9 mouse cellular contexts compared by ENCODE assay signal in the genomic region with DNA sequence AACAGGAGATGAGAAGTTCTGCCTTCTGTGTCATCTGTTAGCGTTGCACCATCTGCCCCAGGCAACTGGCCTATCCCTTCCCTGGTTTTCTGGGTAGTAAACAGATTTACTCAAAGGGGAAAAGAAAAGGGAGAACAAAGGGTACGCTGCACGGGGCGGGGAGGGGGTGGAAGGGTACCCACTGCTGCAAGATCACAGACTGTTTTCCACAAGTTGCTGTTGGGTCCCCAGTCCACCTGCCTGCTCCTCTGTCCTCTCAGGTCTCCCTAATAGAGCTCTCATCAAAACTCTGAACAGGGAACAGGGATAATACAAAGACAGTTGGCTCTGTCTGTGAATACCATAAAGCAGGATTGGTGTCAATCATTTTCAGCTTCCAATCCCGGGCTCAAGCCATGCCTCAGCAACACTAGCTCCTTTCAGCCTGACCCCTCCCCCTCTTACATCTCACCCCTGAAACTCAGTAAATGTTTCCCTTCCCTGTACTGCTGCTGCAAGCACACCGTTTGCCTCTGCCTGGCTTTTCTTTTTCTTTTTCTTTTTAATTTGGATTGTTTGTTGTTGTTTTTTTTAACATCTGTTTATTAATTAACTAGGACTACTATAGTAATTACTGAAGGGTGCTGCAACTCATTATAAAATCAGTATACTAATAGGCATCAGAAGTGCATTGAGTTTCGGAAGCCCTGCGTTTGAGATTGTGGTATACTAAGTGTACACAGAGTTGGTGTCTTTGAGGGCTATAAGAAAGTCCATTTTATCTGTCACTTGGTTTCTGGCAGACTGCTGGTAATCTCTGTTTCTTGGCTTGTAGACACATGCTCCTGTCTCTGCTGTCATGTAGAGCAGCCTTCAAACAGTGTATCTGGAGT.
DNase-seq lines count a peak whose midpoint lies in the region; ATAC-seq lines count a peak whose summit lies in the region.
"Had no signal": no experiment of that assay in that cellular context is flagged by ENCODE, and none has a peak within 500 bp of the region (broad histone marks: within the 10 kb centered on the region; RNA-seq: fewer than 3 reads in every experiment).

No protein-coding gene starts in this region.

- ATAC-seq in forebrain, embryonic 16.5 days = peak; percentile 91
- ATAC-seq in neural tube, embryonic 14.5 days (ENCODE audit: low read depth) = peak; percentile 80
- no peak for ATAC-seq in erythroblast, adult 5-6 weeks (replicated peaks; ENCODE audit: low FRiP score, poor library complexity, severe bottlenecking)

- peaks cover 13% of the 10 kb centered on the region for H3K4me1 ChIP-seq in forebrain, embryonic 16.5 days (replicated peaks; ENCODE audit: control insufficient read depth, insufficient read depth, low read length)
- H3K4me1 ChIP-seq in limb, embryonic 10.5 days = peaks cover 10% of the 10 kb centered on the region
- no peaks in the 10 kb centered on the region for H3K4me1 ChIP-seq in neural tube, embryonic 14.5 days (ENCODE audit: control insufficient read depth, insufficient read depth, low read length)

- no peaks in the 10 kb centered on the region for H3K9me3 ChIP-seq in forebrain, embryonic 16.5 days (ENCODE audit: control insufficient read depth, low read length)
- no peaks in the 10 kb centered on the region for H3K9me3 ChIP-seq in limb, embryonic 10.5 days (replicated peaks)
- no peaks in the 10 kb centered on the region for H3K9me3 ChIP-seq in neural tube, embryonic 14.5 days (ENCODE audit: control insufficient read depth, low read length)
- H3K9me3 ChIP-seq: heart, embryonic 13.5 days had no signal

- H3K36me3 ChIP-seq in forebrain, embryonic 16.5 days (ENCODE audit: control insufficient read depth, insufficient read depth) = no peaks in the 10 kb centered on the region
- no peaks in the 10 kb centered on the region for H3K36me3 ChIP-seq in limb, embryonic 10.5 days
- H3K36me3 ChIP-seq in neural tube, embryonic 14.5 days (ENCODE audit: control insufficient read depth, insufficient read depth, low read length) = no peaks in the 10 kb centered on the region
- H3K36me3 ChIP-seq: heart, embryonic 13.5 days had no signal

- no peaks in the 10 kb centered on the region for H3K27me3 ChIP-seq in forebrain, embryonic 16.5 days (replicated peaks; ENCODE audit: control insufficient read depth, insufficient read depth, low read length)
- H3K27me3 ChIP-seq in limb, embryonic 10.5 days (ENCODE audit: low read depth, poor library complexity, severe bottlenecking) = no peaks in the 10 kb centered on the region
- H3K27me3 ChIP-seq in neural tube, embryonic 14.5 days (ENCODE audit: control insufficient read depth, insufficient read depth, low read length) = no peaks in the 10 kb centered on the region
- H3K27me3 ChIP-seq: heart, embryonic 13.5 days had no signal

- DNase-seq in left cerebral cortex, postnatal 4 days = peak; percentile 33
- no peak for DNase-seq in left cerebral cortex, postnatal 14 days (ENCODE audit: low spot score in 2 of 2)
- DNase-seq in limb, embryonic 10.5 days (ENCODE audit: low spot score) = no peak
- no peak for DNase-seq in heart, postnatal 10 days
- no peak for DNase-seq in c-Kit-positive CD71-positive TER-119-positive erythroid progenitor cells, embryonic 14.5 days (ENCODE audit: low spot score)

- H3K27ac ChIP-seq in forebrain, embryonic 16.5 days (ENCODE audit: low read length) = peak overlapping the region; percentile 81
- H3K27ac ChIP-seq in limb, embryonic 10.5 days = peak overlapping the region; percentile 69
- H3K27ac ChIP-seq in neural tube, embryonic 14.5 days (ENCODE audit: low read depth, low read length) = no peak overlapping the region
- H3K27ac ChIP-seq: heart, embryonic 13.5 days had no signal

- intact Hi-C loops in left cerebral cortex, postnatal 4 days (cut with DNase I) = no loop called here
- intact Hi-C loops in left cerebral cortex, postnatal 14 days (cut with DNase I) = no loop called here
- intact Hi-C loops in heart, postnatal 10 days (cut with DNase I) = no loop called here

- peak overlapping the region; percentile 28; the same call in 1 of the 2 replicates for H3K4me2 ChIP-seq in forebrain, embryonic 16.5 days (ENCODE audit: low read length)
- peak overlapping the region; percentile 16; the same call in 1 of the 2 replicates for H3K4me2 ChIP-seq in neural tube, embryonic 14.5 days (ENCODE audit: low read depth, low read length)
- H3K4me2 ChIP-seq: heart, embryonic 13.5 days had no signal

- H3K4me3 ChIP-seq in forebrain, embryonic 16.5 days (replicated peaks; ENCODE audit: low read length) = no peak overlapping the region
- H3K4me3 ChIP-seq in limb, embryonic 10.5 days = peak overlapping the region; percentile 26; the same call in 1 of the 2 replicates
- H3K4me3 ChIP-seq in neural tube, embryonic 14.5 days (ENCODE audit: low read depth, low read length) = no peak overlapping the region
- H3K4me3 ChIP-seq: heart, embryonic 13.5 days had no signal

- H3K9ac ChIP-seq in forebrain, embryonic 16.5 days (replicated peaks; ENCODE audit: low read depth, low read length) = no peak overlapping the region; the same call in 1 of the 2 replicates
- H3K9ac ChIP-seq in neural tube, embryonic 14.5 days (replicated peaks; ENCODE audit: low read depth, low read length) = no peak overlapping the region
- H3K9ac ChIP-seq: heart, embryonic 13.5 days had no signal

- 6% methylated on average over 8 of the region's 8 CpGs for WGBS in forebrain, embryonic 16.5 days
- 30% methylated on average over 8 of the region's 8 CpGs for WGBS in limb, embryonic 10.5 days
- 18% methylated on average over 8 of the region's 8 CpGs for WGBS in neural tube, embryonic 14.5 days
